Mouse (Mus musculus): Measurements from ENCODE around the gene Rtp4.

- TF ChIP-seq CTCF (IDR thresholded peaks at IDR 0.05; ENCODE audit: low read depth) (no peak), EP300 (IDR thresholded peaks at IDR 0.05; ENCODE audit: low read depth) (no peak)
Measured at GRCm38 (mm10) chr16:23475651-23476050, 44.4 kb upstream of the Rtp4 start.

Measured in liver, embryonic 14.5 days (tissue).